Mouse (Mus musculus) midbrain, embryonic 13.5 days (tissue): ENCODE measurements around the gene Col25a1. TPM values are rescaled to one million over a fixed set of nuclear protein-coding genes. Genes with fewer than 3 reads are reported as not detected.

Experiments used
- ATAC-seq: fragments of 200-750 bp; cut with Nextera tagmentation; 2 replicates; pipeline ENCODE4 v1.8.0; 2017; ENCODE audit warnings: mild to moderate bottlenecking, moderate TSS enrichment, moderate library complexity
- H3K27ac ChIP-seq: fragments of 300-500 bp; sonication (generic); 2 replicates; pipeline ENCODE4 v1.5.1; 2015; ENCODE audit warnings: inconsistent platforms, mild to moderate bottlenecking, moderate library complexity
- H3K27me3 ChIP-seq: fragments of 300-500 bp; sonication (generic); 2 replicates; pipeline ENCODE4 v1.6.1; 2015; ENCODE audit warnings: mild to moderate bottlenecking, inconsistent platforms
- H3K36me3 ChIP-seq: fragments of 300-500 bp; sonication (generic); 2 replicates; pipeline ENCODE4 v1.6.1; 2015; ENCODE audit warnings: mild to moderate bottlenecking, inconsistent platforms
- H3K4me1 ChIP-seq: fragments of 300-500 bp; sonication (generic); replicated peaks from 2 replicates; pipeline ENCODE4 v1.6.1; 2015; ENCODE audit warnings: inconsistent platforms
- H3K4me2 ChIP-seq: fragments of 300-500 bp; sonication (generic); replicated peaks from 2 replicates; pipeline ENCODE4 v1.6.1; 2015; ENCODE audit warnings: moderate library complexity, mild to moderate bottlenecking, inconsistent platforms
- H3K4me3 ChIP-seq: fragments of 300-500 bp; sonication (generic); replicated peaks from 2 replicates; pipeline ENCODE4 v1.5.1; 2015; ENCODE audit warnings: mild to moderate bottlenecking, inconsistent platforms
- H3K9ac ChIP-seq: fragments of 300-500 bp; sonication (generic); replicated peaks from 2 replicates; pipeline ENCODE4 v1.6.1; 2015; ENCODE audit warnings: mild to moderate bottlenecking, inconsistent platforms
- H3K9me3 ChIP-seq: fragments of 300-500 bp; sonication (generic); 2 replicates; pipeline ENCODE4 v1.6.1; 2016; ENCODE audit warnings: mild to moderate bottlenecking, inconsistent platforms
- WGBS: fragments of 180-500 bp; shearing (Covaris S2); methylation state at CpG from one replicate; pipeline ENCODE4 v1.1.7; 2015; 5-methylcytosine and 5-hydroxymethylcytosine counted together
- polyA plus RNA-seq: library from polyadenylated mRNA; unstranded; fragments of >200 nt; fragmentation: Nextera tagmentation; extraction: Ambion mirVana; gene quantifications from 2 replicates; pipeline ENCODE4 v1.2.1, GENCODE M21; 2015

Gene Col25a1
- polyA plus RNA-seq, 1 experiment from 2014 or later: 11.2 TPM

- WGBS: 76% methylated on average over 4 of the region's 4 CpGs
- Histone ChIP-seq H3K4me3 (no peak overlapping the region), H3K4me2 (no peak overlapping the region), H3K27me3 (no peaks in the 10 kb centered on the region), H3K36me3 (no peaks in the 10 kb centered on the region), H3K27ac (no peak overlapping the region), H3K4me1 (no peaks in the 10 kb centered on the region), H3K9me3 (peaks cover 5% of the 10 kb centered on the region), H3K9ac (no peak overlapping the region)
- no peak for ATAC-seq
Measured at GRCm38 (mm10) chr3:130166875-130167274, 35.6 kb downstream of the Col25a1 start.

GRCm38 (mm10) chr3:130172764-130173163, 41.5 kb downstream of the Col25a1 start:
- H3K36me3 ChIP-seq: no peaks in the 10 kb centered on the region
- H3K27ac ChIP-seq: no peak overlapping the region
- no peak for ATAC-seq
- no peak overlapping the region for H3K4me3 ChIP-seq
- H3K27me3 ChIP-seq: no peaks in the 10 kb centered on the region
- WGBS: 79% methylated on average over 17 of the region's 17 CpGs
- H3K4me1 ChIP-seq: no peaks in the 10 kb centered on the region
- peaks cover 5% of the 10 kb centered on the region for H3K9me3 ChIP-seq
- no peak overlapping the region; the same call in 1 of the 2 replicates for H3K4me2 ChIP-seq
- H3K9ac ChIP-seq: no peak overlapping the region

- ATAC-seq: peak; percentile 96
Measured at GRCm38 (mm10) chr3:130180181-130180940, 49.1 kb downstream of the Col25a1 start.

GRCm38 (mm10) chr3:130180964-130181590, 49.8 kb downstream of the Col25a1 start:
- no peaks in the 10 kb centered on the region for H3K9me3 ChIP-seq
- no peaks in the 10 kb centered on the region for H3K36me3 ChIP-seq
- peak overlapping the region; percentile 58 for H3K4me3 ChIP-seq
- H3K27me3 ChIP-seq: peaks cover 11% of the 10 kb centered on the region
- peak overlapping the region; percentile 99 for H3K4me2 ChIP-seq
- no peak overlapping the region for H3K27ac ChIP-seq
- peaks cover 13% of the 10 kb centered on the region for H3K4me1 ChIP-seq
- WGBS: 1% methylated on average over 40 of the region's 40 CpGs
- H3K9ac ChIP-seq: peak overlapping the region; percentile 65
- peak; percentile 9 for ATAC-seq

More at GRCm38 (mm10) chr3:130180181-130180940, 49.1 kb downstream of the Col25a1 start:
- Histone ChIP-seq H3K27me3 (peaks cover 11% of the 10 kb centered on the region), H3K9me3 (no peaks in the 10 kb centered on the region), H3K4me1 (peaks cover 11% of the 10 kb centered on the region), H3K4me2 (peak overlapping the region; percentile 99), H3K4me3 (peak overlapping the region; percentile 58), H3K36me3 (no peaks in the 10 kb centered on the region), H3K27ac (0 out of 2 replicates have a peak overlapping the region, but pooled peaks have one; percentile 31), H3K9ac (peak overlapping the region; percentile 65)
- under 1% methylated on average over 40 of the region's 40 CpGs for whole genome bisulfite sequencing

- Histone ChIP-seq H3K27ac (no peak overlapping the region), H3K36me3 (no peaks in the 10 kb centered on the region), H3K4me3 (peak overlapping the region; percentile 58), H3K4me1 (peaks cover 13% of the 10 kb centered on the region), H3K27me3 (peaks cover 11% of the 10 kb centered on the region), H3K9me3 (no peaks in the 10 kb centered on the region), H3K9ac (peak overlapping the region; percentile 65), H3K4me2 (peak overlapping the region; percentile 99)
- ATAC-seq: no peak
- WGBS: 27% methylated on average over 8 of the region's 8 CpGs
Measured at GRCm38 (mm10) chr3:130181591-130181980, 50.3 kb downstream of the Col25a1 start.

GRCm38 (mm10) chr3:130182450-130182849, 51.1 kb downstream of the Col25a1 start:
- H3K27ac ChIP-seq: no peak overlapping the region
- no peaks in the 10 kb centered on the region for H3K9me3 ChIP-seq
- no peak for ATAC-seq
- peaks cover 11% of the 10 kb centered on the region for H3K27me3 ChIP-seq
- peak overlapping the region; percentile 99 for H3K4me2 ChIP-seq
- peaks cover 13% of the 10 kb centered on the region for H3K4me1 ChIP-seq
- H3K4me3 ChIP-seq: peak overlapping the region; percentile 58; the same call in 1 of the 2 replicates
- H3K36me3 ChIP-seq: no peaks in the 10 kb centered on the region
- H3K9ac ChIP-seq: no peak overlapping the region
- WGBS: 86% methylated on average over 4 of the region's 4 CpGs

- Histone ChIP-seq H3K4me3 (no peak overlapping the region), H3K4me2 (no peak overlapping the region), H3K4me1 (peaks cover 13% of the 10 kb centered on the region), H3K27me3 (peaks cover 6% of the 10 kb centered on the region), H3K36me3 (no peaks in the 10 kb centered on the region), H3K27ac (no peak overlapping the region), H3K9me3 (no peaks in the 10 kb centered on the region), H3K9ac (no peak overlapping the region)
- no peak for ATAC-seq
- 51% methylated on average over 3 of the region's 3 CpGs for WGBS
Measured at GRCm38 (mm10) chr3:130185111-130185510, 53.8 kb downstream of the Col25a1 start.

GRCm38 (mm10) chr3:130187588-130187987, 56.3 kb downstream of the Col25a1 start:
- Histone ChIP-seq H3K27me3 (no peaks in the 10 kb centered on the region), H3K4me1 (0 out of 2 replicates have a peak, but pooled peaks cover 3% of the 10 kb centered on the region), H3K27ac (no peak overlapping the region), H3K4me2 (no peak overlapping the region), H3K4me3 (no peak overlapping the region), H3K36me3 (no peaks in the 10 kb centered on the region), H3K9me3 (no peaks in the 10 kb centered on the region), H3K9ac (no peak overlapping the region)
- ATAC-seq: no peak
- WGBS: 92% methylated on average over 5 of the region's 5 CpGs

- H3K9me3 ChIP-seq: no peaks in the 10 kb centered on the region
- H3K27me3 ChIP-seq: no peaks in the 10 kb centered on the region
- no peak overlapping the region for H3K9ac ChIP-seq
- WGBS: 89% methylated on average over 8 of the region's 8 CpGs
- no peak for ATAC-seq
- H3K4me1 ChIP-seq: no peaks in the 10 kb centered on the region
- H3K4me3 ChIP-seq: no peak overlapping the region
- H3K27ac ChIP-seq: no peak overlapping the region
- no peaks in the 10 kb centered on the region for H3K36me3 ChIP-seq
- H3K4me2 ChIP-seq: no peak overlapping the region
Measured at GRCm38 (mm10) chr3:130193450-130193849, 62.1 kb downstream of the Col25a1 start.

- ATAC-seq: no peak
Measured at GRCm38 (mm10) chr3:130214631-130215030, 83.3 kb downstream of the Col25a1 start.

GRCm38 (mm10) chr3:130216141-130216540, 84.8 kb downstream of the Col25a1 start:
- Histone ChIP-seq H3K4me1 (peaks cover 5% of the 10 kb centered on the region), H3K27me3 (no peaks in the 10 kb centered on the region), H3K9ac (no peak overlapping the region), H3K36me3 (no peaks in the 10 kb centered on the region), H3K27ac (no peak overlapping the region), H3K4me3 (no peak overlapping the region), H3K9me3 (no peaks in the 10 kb centered on the region), H3K4me2 (no peak overlapping the region)
- ATAC-seq: no peak

More at GRCm38 (mm10) chr3:130214631-130215030, 83.3 kb downstream of the Col25a1 start:
- Histone ChIP-seq H3K9me3 (no peaks in the 10 kb centered on the region), H3K9ac (no peak overlapping the region), H3K4me3 (no peak overlapping the region), H3K27ac (no peak overlapping the region), H3K4me1 (peaks cover 5% of the 10 kb centered on the region), H3K36me3 (no peaks in the 10 kb centered on the region), H3K27me3 (no peaks in the 10 kb centered on the region), H3K4me2 (no peak overlapping the region)
- 88% methylated on average over 11 of the region's 11 CpGs for WGBS

- H3K4me1 ChIP-seq: peaks cover 5% of the 10 kb centered on the region
- no peak overlapping the region for H3K27ac ChIP-seq
- H3K9ac ChIP-seq: no peak overlapping the region
- no peaks in the 10 kb centered on the region for H3K27me3 ChIP-seq
- ATAC-seq: no peak
- H3K4me3 ChIP-seq: no peak overlapping the region
- WGBS: 100% methylated on average over 3 of the region's 3 CpGs
- no peaks in the 10 kb centered on the region for H3K9me3 ChIP-seq
- no peak overlapping the region for H3K4me2 ChIP-seq
- H3K36me3 ChIP-seq: no peaks in the 10 kb centered on the region
Measured at GRCm38 (mm10) chr3:130216646-130217045, 85.3 kb downstream of the Col25a1 start.
